Mouse (Mus musculus): ENCODE results near the gene Atp5d. TPM values are rescaled to one million over a fixed set of nuclear protein-coding genes. Genes with fewer than 3 reads are reported as not detected.

Gene Atp5d
- total and polyA plus RNA-seq, 3 experiments, result 1,015 to 1,938 (median 1,150) TPM

- 76% methylated on average over 2 of the region's 2 CpGs for WGBS
- H3K27me3 ChIP-seq (ENCODE audit: control insufficient read depth, insufficient read depth, low read length), result no peaks in the 10 kb centered on the region
- peaks cover 16% of the 10 kb centered on the region for H3K4me1 ChIP-seq (ENCODE audit: control insufficient read depth, insufficient read depth, low read length)
- intact Hi-C loops (cut with DNase I), result no loop called here
- TF ChIP-seq CTCF (IDR thresholded peaks at IDR 0.05), result no peak
- TF ChIP-seq EP300 (IDR thresholded peaks at IDR 0.05; ENCODE audit: insufficient read depth, low read depth, low read length), result no peak
- TF ChIP-seq POLR2A (IDR thresholded peaks at IDR 0.05; ENCODE audit: insufficient read depth, low read depth, low read length), result no peak
- H3K79me2 ChIP-seq (replicated peaks; ENCODE audit: control insufficient read depth, insufficient read depth, low read length), result peaks cover 13% of the 10 kb centered on the region
- no peak overlapping the region for H3K4me3 ChIP-seq
- H3K36me3 ChIP-seq (ENCODE audit: control insufficient read depth, insufficient read depth, low read length), result no peaks in the 10 kb centered on the region
- peak overlapping the region; percentile 95 for H3K27ac ChIP-seq
- H3K9ac ChIP-seq (ENCODE audit: low read depth, low read length), result no peak overlapping the region
- no peak for DNase-seq
These were observed 35.4 kb upstream of the Atp5d start for GRCm38 (mm10) chr10:80103032-80103431.

DNA sequence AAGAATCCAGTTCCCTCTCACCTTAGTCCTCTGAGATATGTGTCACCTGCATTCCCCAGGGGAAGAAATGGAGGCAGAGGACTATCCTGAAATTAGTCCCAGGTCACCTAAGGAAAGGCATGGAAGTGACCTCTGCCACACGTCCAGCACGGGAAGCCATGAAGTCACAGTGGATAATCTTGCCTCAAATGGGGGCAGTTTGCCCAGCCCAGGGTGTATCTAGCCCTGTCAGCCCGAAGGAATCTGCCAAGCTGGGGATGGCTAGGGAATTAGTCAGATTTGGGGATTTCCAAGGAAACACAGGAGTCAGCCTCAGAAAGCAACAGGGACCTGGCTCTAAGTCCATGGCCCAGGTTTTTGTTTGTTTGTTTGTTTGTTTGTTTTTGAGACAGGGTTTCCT, 34.3 kb upstream of the Atp5d start:
- intact Hi-C loops (cut with DNase I), result no loop called here
- Histone ChIP-seq H3K4me1 (ENCODE audit: control insufficient read depth, insufficient read depth, low read length) (peaks cover 14% of the 10 kb centered on the region), H3K36me3 (ENCODE audit: control insufficient read depth, insufficient read depth, low read length) (no peaks in the 10 kb centered on the region), H3K9ac (ENCODE audit: low read depth, low read length) (no peak overlapping the region), H3K27ac (no peak overlapping the region), H3K79me2 (replicated peaks; ENCODE audit: control insufficient read depth, insufficient read depth, low read length) (peaks cover 13% of the 10 kb centered on the region), H3K4me3 (no peak overlapping the region), H3K27me3 (ENCODE audit: control insufficient read depth, insufficient read depth, low read length) (no peaks in the 10 kb centered on the region)
- WGBS, result 35% methylated on average over 3 of the region's 3 CpGs
- DNase-seq, result no peak
- TF ChIP-seq EP300 (IDR thresholded peaks at IDR 0.05; ENCODE audit: insufficient read depth, low read depth, low read length) (no peak), CTCF (IDR thresholded peaks at IDR 0.05) (no peak), POLR2A (IDR thresholded peaks at IDR 0.05; ENCODE audit: insufficient read depth, low read depth, low read length) (no peak)

GRCm38 (mm10) chr10:80105460-80105859, 33.0 kb upstream of the Atp5d start, which contains the start of gene Sbno2:
Gene Sbno2, minus strand, starts transcription at chr10:80105571.
- WGBS, result 74% methylated on average over 5 of the region's 5 CpGs
- TF ChIP-seq EP300 (IDR thresholded peaks at IDR 0.05; ENCODE audit: insufficient read depth, low read depth, low read length) (no peak), POLR2A (IDR thresholded peaks at IDR 0.05; ENCODE audit: insufficient read depth, low read depth, low read length) (no peak), CTCF (IDR thresholded peaks at IDR 0.05) (no peak)
- H3K9ac ChIP-seq (ENCODE audit: low read depth, low read length), result no peak within 1 kb of the TSS

GRCm38 (mm10) chr10:80105926-80106325, 32.5 kb upstream of the Atp5d start:
- intact Hi-C loops (cut with DNase I), result no loop called here
- WGBS, result 79% methylated on average over 5 of the region's 5 CpGs

More at GRCm38 (mm10) chr10:80105460-80105859, 33.0 kb upstream of the Atp5d start, which contains the start of gene Sbno2:
- peaks cover 9% of the 10 kb centered on the region for H3K79me2 ChIP-seq (replicated peaks; ENCODE audit: control insufficient read depth, insufficient read depth, low read length)
- H3K27me3 ChIP-seq (ENCODE audit: control insufficient read depth, insufficient read depth, low read length), result no peaks in the 10 kb centered on the region
- no peak within 1 kb of the TSS for H3K4me3 ChIP-seq
- intact Hi-C loops (cut with DNase I), result no loop called here
- no peak for DNase-seq
- H3K36me3 ChIP-seq (ENCODE audit: control insufficient read depth, insufficient read depth, low read length), result no peaks in the 10 kb centered on the region
- H3K4me1 ChIP-seq (ENCODE audit: control insufficient read depth, insufficient read depth, low read length), result peaks cover 12% of the 10 kb centered on the region
- H3K27ac ChIP-seq, result no peak within 1 kb of the TSS

GRCm38 (mm10) chr10:80107678-80108077, 30.8 kb upstream of the Atp5d start:
- 42% methylated on average over 6 of the region's 6 CpGs for WGBS
- H3K4me3 ChIP-seq, result no peak overlapping the region
- TF ChIP-seq EP300 (IDR thresholded peaks at IDR 0.05; ENCODE audit: insufficient read depth, low read depth, low read length) (no peak), CTCF (IDR thresholded peaks at IDR 0.05) (no peak), POLR2A (IDR thresholded peaks at IDR 0.05; ENCODE audit: insufficient read depth, low read depth, low read length) (no peak)

More at GRCm38 (mm10) chr10:80105926-80106325, 32.5 kb upstream of the Atp5d start:
- H3K4me1 ChIP-seq (ENCODE audit: control insufficient read depth, insufficient read depth, low read length), result peaks cover 9% of the 10 kb centered on the region
- no peak overlapping the region for H3K9ac ChIP-seq (ENCODE audit: low read depth, low read length)
- no peak overlapping the region for H3K27ac ChIP-seq
- H3K4me3 ChIP-seq, result no peak overlapping the region
- no peaks in the 10 kb centered on the region for H3K27me3 ChIP-seq (ENCODE audit: control insufficient read depth, insufficient read depth, low read length)
- TF ChIP-seq POLR2A (IDR thresholded peaks at IDR 0.05; ENCODE audit: insufficient read depth, low read depth, low read length) (no peak), EP300 (IDR thresholded peaks at IDR 0.05; ENCODE audit: insufficient read depth, low read depth, low read length) (no peak), CTCF (IDR thresholded peaks at IDR 0.05) (no peak)
- no peaks in the 10 kb centered on the region for H3K36me3 ChIP-seq (ENCODE audit: control insufficient read depth, insufficient read depth, low read length)
- H3K79me2 ChIP-seq (replicated peaks; ENCODE audit: control insufficient read depth, insufficient read depth, low read length), result peaks cover 7% of the 10 kb centered on the region
- no peak for DNase-seq

More at GRCm38 (mm10) chr10:80107678-80108077, 30.8 kb upstream of the Atp5d start:
- H3K27me3 ChIP-seq (ENCODE audit: control insufficient read depth, insufficient read depth, low read length), result no peaks in the 10 kb centered on the region
- intact Hi-C loops (cut with DNase I), result no loop called here
- no peak overlapping the region for H3K9ac ChIP-seq (ENCODE audit: low read depth, low read length)
- no peaks in the 10 kb centered on the region for H3K36me3 ChIP-seq (ENCODE audit: control insufficient read depth, insufficient read depth, low read length)
- H3K79me2 ChIP-seq (replicated peaks; ENCODE audit: control insufficient read depth, insufficient read depth, low read length), result no peaks in the 10 kb centered on the region
- DNase-seq, result no peak
- H3K27ac ChIP-seq, result no peak overlapping the region
- peaks cover 2% of the 10 kb centered on the region for H3K4me1 ChIP-seq (ENCODE audit: control insufficient read depth, insufficient read depth, low read length)
